Mouse (Mus musculus): ENCODE results near the gene Samd7.

DNA sequence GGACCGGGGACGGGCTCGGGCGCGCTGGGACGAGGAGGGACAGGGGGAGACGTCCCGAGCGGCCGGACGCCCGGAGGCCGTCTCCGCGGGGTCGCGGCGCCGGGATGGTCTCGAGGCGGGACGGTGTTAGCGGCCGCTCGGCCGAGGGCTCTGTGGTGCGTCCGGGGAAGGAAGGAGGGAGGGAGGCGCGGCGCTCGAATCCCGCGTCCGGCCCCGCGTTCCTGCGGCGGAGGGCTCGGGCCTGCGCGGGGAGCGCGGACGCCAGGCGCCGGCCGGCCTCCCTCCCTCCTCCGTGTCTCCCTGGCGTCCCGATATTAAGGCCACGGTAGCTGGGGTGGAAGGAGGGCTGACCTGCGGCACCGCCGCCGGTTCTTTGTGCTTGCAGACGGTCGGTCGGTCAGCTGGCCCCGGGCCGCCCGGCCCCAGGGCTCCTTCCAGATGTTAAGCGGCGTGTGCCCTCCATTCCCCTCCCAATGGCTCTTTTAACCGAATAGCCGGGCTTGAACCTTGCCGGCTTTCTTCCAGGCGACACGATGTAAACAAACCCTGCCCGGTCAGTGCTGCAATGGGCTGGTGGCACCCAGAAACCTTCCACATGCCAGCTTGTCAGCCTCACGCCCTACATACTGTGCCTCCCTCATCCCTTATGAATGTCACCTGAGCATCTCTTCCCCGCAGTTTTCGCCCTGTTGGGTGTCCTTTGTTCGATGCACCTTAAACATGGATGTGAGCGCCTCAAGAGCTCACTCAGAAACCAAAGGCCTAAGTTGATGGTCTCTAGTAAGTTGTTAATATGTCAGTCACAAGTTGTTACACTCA lies 47.5 kb downstream of the Samd7 start:
- TF ChIP-seq CTCF (IDR thresholded peaks at IDR 0.05; ENCODE audit: insufficient read depth, low read length) (no peak), POLR2A (IDR thresholded peaks at IDR 0.05; ENCODE audit: borderline replicate concordance, extremely low read depth, low read depth, low read length) (no peak; the same call in 1 of the 2 replicates)

All from lung, adult 2 months (tissue).